Mouse (Mus musculus) E14TG2a.4 (cell line): ENCODE measurements around the gene Ssb.

Source experiments
- CTCF ChIP-seq: conservative IDR thresholded peaks from 2 replicates; pipeline ENCODE4 v1.5.1; 2014; ENCODE audit warnings: low read length
- NANOG ChIP-seq: IDR thresholded peaks from 2 replicates; pipeline ENCODE4 v1.6.1; 2014; ENCODE audit warnings: borderline replicate concordance, low read length, mixed read lengths
- POU5F1 ChIP-seq: IDR thresholded peaks from 2 replicates; pipeline ENCODE4 v1.6.1; 2014; ENCODE audit warnings: low read length, borderline replicate concordance

GRCm38 (mm10) chr2:69828031-69828430 lies 33.3 kb upstream of the Ssb start:
- TF ChIP-seq CTCF (no peak), NANOG (no peak), POU5F1 (no peak)
